Mouse (Mus musculus) left cerebral cortex, adult 11 months (tissue): ENCODE data around the gene Gm20431.

Source experiments
- DNase-seq: peaks from one replicate; pipeline ENCODE4 v3.0.0; 2022; ENCODE audit warnings: low spot score

Gene Gm20431

DNA sequence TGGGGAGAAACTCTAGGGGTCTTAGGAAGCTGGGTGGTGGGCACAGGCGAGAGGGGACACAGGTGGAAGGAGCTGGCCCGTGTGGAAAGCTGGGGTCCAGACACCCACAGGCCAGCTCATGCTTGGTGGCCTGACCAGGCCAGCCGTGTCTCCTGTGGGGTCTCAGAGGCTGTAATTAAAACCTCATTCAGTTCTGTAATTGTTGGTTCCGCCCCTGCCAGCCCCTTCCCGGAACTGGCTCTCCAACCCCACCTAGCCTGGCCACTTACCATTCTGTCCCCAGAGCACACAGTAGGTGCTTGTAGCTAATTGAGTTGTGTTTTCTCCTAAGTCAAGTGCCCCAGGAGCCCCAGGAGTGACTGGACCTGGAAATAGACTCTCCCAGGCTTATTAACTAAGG, 62.1 kb downstream of the Gm20431 start:
- DNase-seq = no peak

- no peak for DNase-seq
Observed at GRCm38 (mm10) chr2:167597492-167598186, 63.7 kb downstream of the Gm20431 start.

- DNase-seq = no peak
Observed at GRCm38 (mm10) chr2:167596726-167597491, 64.4 kb downstream of the Gm20431 start.

GRCm38 (mm10) chr2:167596262-167596661, 65.0 kb downstream of the Gm20431 start:
- no peak for DNase-seq

- DNase-seq = no peak
Observed at GRCm38 (mm10) chr2:167595761-167596171, 65.5 kb downstream of the Gm20431 start.

DNA sequence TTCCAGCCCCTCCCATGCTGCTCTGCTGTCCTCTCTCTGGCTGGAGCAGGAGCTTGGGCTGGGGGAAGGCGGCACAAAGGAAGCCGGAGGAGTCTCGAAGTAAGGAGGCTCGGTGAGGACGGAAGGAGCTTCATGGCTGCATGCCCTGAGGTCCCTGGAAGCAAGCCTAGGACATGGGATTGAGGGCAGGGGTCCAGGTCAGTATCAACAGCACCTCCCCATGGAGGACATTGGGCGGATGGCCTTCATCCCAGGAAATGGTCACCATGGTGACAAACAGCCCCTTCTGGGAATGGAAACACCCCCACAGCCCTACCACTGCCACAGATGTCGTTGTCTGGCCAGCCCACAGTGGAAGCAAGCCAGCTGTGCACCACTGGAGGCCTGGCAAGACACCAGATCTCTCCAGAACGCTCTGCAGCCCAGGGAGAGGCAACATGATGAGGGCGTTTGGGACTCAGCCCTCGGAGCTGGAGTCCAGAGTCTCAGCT, 66.8 kb downstream of the Gm20431 start:
- peak; percentile 47 for DNase-seq

DNA sequence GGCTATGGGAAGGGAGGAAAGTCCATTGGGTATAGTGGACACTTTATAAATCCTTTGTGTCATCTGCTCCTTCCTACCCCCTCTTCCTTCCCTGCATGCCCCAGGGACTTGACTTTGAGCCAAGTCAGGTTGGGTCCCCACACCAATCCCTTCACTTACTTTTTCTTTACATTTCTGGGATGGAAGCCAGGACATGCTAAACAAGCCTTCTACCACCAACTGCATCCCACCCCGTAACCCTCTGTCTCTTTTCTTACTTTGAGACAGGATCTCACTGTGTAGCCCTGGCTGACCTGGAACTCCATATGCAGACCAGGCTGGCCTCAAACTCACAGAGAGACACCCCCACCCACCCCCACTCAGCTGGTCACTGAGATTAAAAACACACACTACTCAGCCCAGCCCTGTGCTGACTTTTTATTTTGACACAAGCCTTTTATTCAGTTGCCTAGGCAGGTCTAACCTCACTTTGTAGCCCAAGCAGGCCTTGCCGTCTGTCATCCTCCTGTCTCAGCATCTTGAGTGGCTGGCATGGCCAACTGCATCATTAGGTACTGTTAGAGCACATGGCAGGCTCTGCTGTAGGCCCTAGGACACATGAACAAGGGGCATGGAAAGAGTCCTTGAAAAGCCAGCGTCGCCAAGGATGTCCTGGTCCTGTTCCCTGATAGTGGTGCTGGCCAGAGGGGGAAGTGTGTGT, 67.6 kb downstream of the Gm20431 start:
- DNase-seq = no peak

- no peak for DNase-seq
Observed at GRCm38 (mm10) chr2:167588774-167589577, 72.3 kb downstream of the Gm20431 start.

GRCm38 (mm10) chr2:167586976-167587375, 74.3 kb downstream of the Gm20431 start:
- DNase-seq = no peak

GRCm38 (mm10) chr2:167586041-167586440, 75.3 kb downstream of the Gm20431 start:
- no peak for DNase-seq

- no peak for DNase-seq
Observed at GRCm38 (mm10) chr2:167585273-167585672, 76.0 kb downstream of the Gm20431 start.

GRCm38 (mm10) chr2:167583161-167583952, 77.9 kb downstream of the Gm20431 start:
- DNase-seq = no peak

DNA sequence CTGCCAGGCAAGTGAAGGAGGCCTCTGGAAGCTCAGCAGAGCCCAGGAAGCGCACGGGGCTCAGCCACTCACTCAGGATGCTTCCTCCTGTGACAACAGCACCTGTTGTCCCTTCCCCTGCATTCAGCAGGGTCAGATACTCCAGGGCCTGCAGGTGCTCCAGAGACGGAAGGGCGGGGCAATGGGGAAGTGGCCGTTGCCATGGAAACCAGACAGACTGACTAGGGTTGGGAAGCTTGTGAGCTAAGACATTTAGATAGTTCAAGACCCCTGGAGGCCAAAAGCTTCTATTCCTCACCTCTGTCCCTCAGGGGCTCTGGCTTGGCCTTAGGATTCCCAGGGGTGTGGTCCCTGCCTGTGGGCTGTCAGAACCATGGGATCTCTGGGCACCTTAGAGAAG, 82.8 kb downstream of the Gm20431 start:
- no peak for DNase-seq

DNA sequence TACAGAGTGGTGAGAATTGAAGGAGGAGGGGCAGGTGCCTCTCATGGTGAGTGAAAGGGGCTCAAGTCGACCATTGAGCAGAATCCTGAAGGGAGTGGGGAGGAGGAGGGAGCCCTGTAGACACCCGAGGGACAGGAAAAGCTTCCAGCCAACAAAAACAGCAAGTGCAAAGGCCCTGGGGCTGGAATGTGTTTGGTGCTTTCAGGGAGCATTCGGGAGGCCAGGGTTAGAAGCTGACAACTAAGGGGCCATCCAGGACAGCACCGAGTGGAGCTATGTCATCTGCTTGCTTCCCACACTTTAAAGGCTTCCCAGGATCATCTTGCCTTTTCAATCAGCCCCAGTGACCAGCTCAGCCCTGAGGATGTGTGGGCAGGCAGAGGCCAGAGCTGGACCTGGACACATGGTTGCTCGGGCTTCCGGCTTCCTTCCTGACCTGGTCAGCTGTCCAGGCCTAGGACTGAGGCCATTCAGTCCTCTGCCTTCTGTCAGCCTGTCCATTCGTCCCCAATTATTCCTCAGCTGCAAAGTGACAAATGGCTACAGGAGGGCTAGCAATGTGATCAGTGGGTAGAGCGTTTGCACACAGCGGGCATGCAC, 84.0 kb downstream of the Gm20431 start:
- DNase-seq = no peak

DNA sequence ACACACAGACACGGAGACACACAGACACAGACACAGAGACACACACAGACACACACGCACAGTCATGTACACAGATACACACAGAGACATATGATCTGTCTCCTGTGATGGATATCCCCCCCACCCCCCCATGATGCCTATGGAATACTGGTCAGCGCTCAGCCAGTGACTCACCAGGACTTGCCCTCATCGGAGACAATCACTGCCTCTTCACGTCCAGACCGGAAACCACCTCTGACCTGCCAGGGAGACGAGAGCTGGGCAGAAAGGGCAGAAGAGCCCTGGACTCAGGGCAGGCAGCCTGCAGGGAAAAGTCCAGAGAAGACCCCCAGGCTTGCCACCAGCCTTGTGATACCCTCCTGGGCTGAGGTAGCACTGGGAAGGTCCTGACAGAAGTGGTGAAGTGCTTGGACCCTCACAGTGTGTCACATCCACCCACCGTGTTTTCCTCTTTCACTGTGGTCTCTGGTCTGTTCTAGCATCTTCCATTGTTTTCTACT, 85.1 kb downstream of the Gm20431 start:
- no peak for DNase-seq

DNA sequence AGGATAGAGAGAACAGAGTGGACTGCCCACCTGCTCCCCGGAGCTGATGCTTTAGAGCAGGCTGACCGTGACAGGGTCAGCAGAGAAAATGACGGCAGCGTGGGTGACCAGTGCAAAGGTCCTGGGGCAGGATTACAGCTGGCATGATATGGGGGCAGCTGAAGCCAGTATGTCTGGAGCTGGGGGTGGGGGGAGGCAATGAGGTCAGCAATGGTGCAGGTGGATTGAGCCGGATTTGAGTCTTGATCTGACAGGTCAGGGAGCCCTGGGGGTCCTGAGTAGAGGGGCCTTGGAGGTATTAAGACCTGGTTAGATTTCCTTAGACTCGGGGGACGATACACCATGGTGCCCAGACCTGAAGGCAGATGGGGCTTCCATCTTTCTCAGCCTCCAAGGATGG, 85.7 kb downstream of the Gm20431 start:
- DNase-seq = no peak

DNA sequence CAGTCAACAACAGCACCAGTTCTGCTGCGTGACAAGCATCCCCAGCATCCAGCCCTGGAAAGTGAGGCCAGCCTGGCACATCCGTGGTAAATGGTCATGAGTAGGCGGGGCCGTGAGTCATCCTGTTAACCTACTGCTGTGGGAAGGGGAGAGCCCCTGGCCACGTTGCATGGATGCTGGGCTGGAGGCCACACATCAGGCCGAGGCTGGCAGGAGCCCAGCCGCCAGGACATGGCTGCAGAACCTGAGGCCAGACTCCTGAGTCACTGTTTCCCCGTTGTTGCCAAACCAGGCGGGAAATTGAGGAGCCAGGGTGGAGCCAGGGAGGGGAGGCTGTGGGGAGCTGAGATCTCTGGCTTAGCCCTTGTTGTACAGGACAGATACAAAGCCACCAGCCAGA, 86.5 kb downstream of the Gm20431 start:
- no peak for DNase-seq

- DNase-seq = no peak
Observed at GRCm38 (mm10) chr2:167571442-167572220, 89.7 kb downstream of the Gm20431 start.

DNA sequence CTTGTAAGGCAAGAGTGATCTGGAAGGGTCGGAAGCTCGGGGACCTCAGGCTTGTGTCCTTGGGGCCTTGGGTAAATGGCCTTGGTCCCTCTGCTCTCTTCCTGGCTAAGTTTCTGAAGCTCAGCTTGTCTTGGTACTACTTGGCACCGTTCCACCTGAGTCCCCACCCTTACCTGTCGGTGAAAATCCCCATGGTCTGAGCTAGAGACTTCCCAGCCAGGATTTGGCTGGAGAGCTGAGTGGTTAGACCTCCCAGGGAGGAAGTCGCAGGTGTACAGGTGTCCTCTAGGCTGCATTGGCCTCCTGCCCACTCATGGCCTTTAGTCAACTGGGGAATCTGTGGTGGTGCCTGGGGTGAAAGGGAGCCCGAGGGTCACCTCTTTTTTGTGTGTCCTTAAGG, 90.5 kb downstream of the Gm20431 start:
- no peak for DNase-seq
